ENCODE assay signal across 20 mouse cellular contexts in the genomic region with DNA sequence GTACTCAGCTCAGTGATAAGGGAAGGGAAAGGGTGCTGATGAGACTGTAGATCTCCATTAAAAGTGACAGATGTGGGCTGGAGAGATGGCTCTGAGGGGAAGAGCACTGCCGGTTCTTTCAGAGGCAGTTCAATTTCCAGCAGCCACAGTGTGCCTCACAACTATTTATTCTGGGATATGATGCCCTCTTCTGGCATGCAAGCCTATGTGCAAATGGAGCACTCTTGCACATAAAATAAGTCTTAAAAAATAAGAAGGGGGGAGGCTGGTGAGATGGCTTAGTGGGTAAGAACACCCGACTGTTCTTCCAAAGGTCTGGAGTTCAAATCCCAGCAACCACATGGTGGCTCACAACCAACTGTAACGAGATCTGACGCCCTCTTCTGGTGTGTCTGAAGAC. TPM values are rescaled to one million over a fixed set of nuclear protein-coding genes. Genes with fewer than 3 reads are reported as not detected.
DNase-seq lines count a peak whose midpoint lies in the region; ATAC-seq and TF ChIP-seq lines count a peak whose summit lies in the region.
"Had no signal": no experiment of that assay in that cellular context is flagged by ENCODE, and none has a peak within 500 bp of the region (broad histone marks: within the 10 kb centered on the region; RNA-seq: fewer than 3 reads in every experiment).

No protein-coding gene starts in this region.

- H3K4me3 ChIP-seq in layer of hippocampus, adult 2 months = no peak overlapping the region
- H3K4me3 ChIP-seq: embryonic facial prominence, embryonic 15.5 days; midbrain, embryonic 13.5 days had no signal

- peak; percentile 77; the same call in 1 of the 2 replicates for ATAC-seq in common myeloid progenitor, adult 5-6 weeks (replicated peaks; ENCODE audit: low read depth, poor library complexity, severe bottlenecking)
- ATAC-seq: CD4-positive, CD25-positive, alpha-beta regulatory T cell, adult 4 months; forebrain, postnatal 0 days; inflammation-experienced regulatory T-cells, adult 6 months; midbrain, embryonic 13.5 days had no signal

- H3K27ac ChIP-seq in layer of hippocampus, adult 2 months = no peak overlapping the region
- H3K27ac ChIP-seq: embryonic facial prominence, embryonic 15.5 days; macrophage; midbrain, embryonic 13.5 days had no signal

- DNase-seq in layer of hippocampus, adult 2 months (ENCODE audit: low spot score in 2 of 2) = no peak
- DNase-seq in layer of hippocampus, adult 8-10 months (ENCODE audit: low spot score in 2 of 2) = no peak
- DNase-seq in 3T3-L1 (ENCODE audit: low read depth, low spot score) = peak; percentile 40
- peak; percentile 34 for DNase-seq in A20 (ENCODE audit: low read depth, low spot score)
- no peak for DNase-seq in natural killer cell, adult 2 months (ENCODE audit: low spot score in 2 of 2)
- no peak for DNase-seq in MN1 (ENCODE audit: low spot score)
- DNase-seq: cerebellum, adult 11 months; cerebellum, postnatal 25 days; forebrain, postnatal 0 days; heart, postnatal 10 days; layer of hippocampus, postnatal 36 days; lung, embryonic 14.5 days had no signal

- peak; percentile 25; the same call in 1 of the 2 replicates for TF ChIP-seq CTCF in layer of hippocampus, adult 2 months (conservative IDR thresholded peaks at IDR 0.05)

RNA-seq across cellular contexts. Expression of a gene that starts 7.9 kb away (rescaled TPM):
- 10 to 100 TPM; 47.1 to 49.1 TPM for total RNA-seq in layer of hippocampus, adult 2 months (2021)
- 10 to 100 TPM; 42.0 to 55.4 (median 49.8) TPM for total RNA-seq in layer of hippocampus, adult 8-10 months (2022)
- total RNA-seq in common myeloid progenitor, adult 5-6 weeks (2017) = 14.5 and 18.7 TPM in 2 replicates

RNA-seq across cellular contexts. Expression of a gene that starts 11.4 kb away (rescaled TPM):
- total RNA-seq in layer of hippocampus, adult 2 months (2021) = not detected
- not detected for total RNA-seq in layer of hippocampus, adult 8-10 months (2022)
- total RNA-seq in common myeloid progenitor, adult 5-6 weeks (2017) = 29.5 and 30.7 TPM in 2 replicates
- total RNA-seq: adrenal gland, adult 18-20 months; forebrain, postnatal 0 days; heart, postnatal 10 days; layer of hippocampus, postnatal 36 days; left cerebral cortex, postnatal 25 days had no signal

RNA-seq across cellular contexts. Expression of a gene that starts 49.6 kb away (rescaled TPM):
- 10 to 100 TPM; 18.2 to 20.7 TPM for total RNA-seq in layer of hippocampus, adult 2 months (2021)
- total RNA-seq in layer of hippocampus, adult 8-10 months (2022) = 10 to 100 TPM; 18.6 to 21.2 (median 19.5) TPM
- total RNA-seq in common myeloid progenitor, adult 5-6 weeks (2017) = 9.7 and 19.0 TPM in 2 replicates

Comparison
In these comparisons a context has a peak if more than half of its experiments do, and no peak if none do; other contexts are left out.
1. DNase-seq: peak in 3T3-L1 (single experiment) and A20 (single experiment); none in layer of hippocampus, adult 2 months (0 of 2), layer of hippocampus, adult 8-10 months (0 of 2), natural killer cell, adult 2 months (0 of 2) and MN1 (single experiment).
2. RNA of a gene that starts 11.4 kb away (total RNA-seq): 29.5 to 30.7 TPM in common myeloid progenitor, adult 5-6 weeks; not detected in layer of hippocampus, adult 2 months and not detected in layer of hippocampus, adult 8-10 months; every median in the first group is over 10 times any median in the second.